Mouse (Mus musculus) hindbrain, embryonic 10.5 days (tissue): ENCODE results near the gene Fibcd1. TPM values are rescaled to one million over a fixed set of nuclear protein-coding genes. Genes with fewer than 3 reads are reported as not detected.

ENCODE experiments used
- DNase-seq: peaks from one replicate; pipeline ENCODE4 v3.0.0-alpha.2; 2017; ENCODE audit warnings: low spot score
- H3K27ac ChIP-seq: fragments of 300-500 bp; sonication (generic); 2 replicates; pipeline ENCODE4 v1.5.1; 2016; ENCODE audit warnings: mild to moderate bottlenecking, moderate library complexity
- H3K27me3 ChIP-seq: fragments of 300-500 bp; sonication (generic); 2 replicates; pipeline ENCODE4 v1.6.1; 2016; ENCODE audit warnings: mild to moderate bottlenecking; ENCODE audit not compliant: poor library complexity, insufficient read depth, severe bottlenecking
- H3K36me3 ChIP-seq: fragments of 300-500 bp; sonication (generic); 2 replicates; pipeline ENCODE4 v1.6.1; 2016; ENCODE audit warnings: mild to moderate bottlenecking, moderate library complexity
- H3K4me1 ChIP-seq: fragments of 300-500 bp; sonication (generic); replicated peaks from 2 replicates; pipeline ENCODE4 v1.6.1; 2016; ENCODE audit warnings: mild to moderate bottlenecking
- H3K4me3 ChIP-seq: fragments of 300-500 bp; sonication (generic); 2 replicates; pipeline ENCODE4 v1.5.1; 2016; ENCODE audit warnings: mild to moderate bottlenecking, moderate library complexity
- H3K9me3 ChIP-seq: fragments of 300-500 bp; sonication (generic); 2 replicates; pipeline ENCODE4 v1.6.1; 2016; ENCODE audit warnings: mild to moderate bottlenecking, moderate library complexity
- WGBS: fragments of 180-500 bp; shearing (Covaris S2); methylation state at CpG from one replicate; pipeline ENCODE4 v1.1.7; 2016; 5-methylcytosine and 5-hydroxymethylcytosine counted together
- polyA plus RNA-seq: library from polyadenylated mRNA; unstranded; fragments of >200 nt; fragmentation: Nextera tagmentation; extraction: Ambion mirVana; gene quantifications from 2 replicates; pipeline ENCODE4 v1.2.1, GENCODE M21; 2016

The Fibcd1 gene
- polyA plus RNA-seq, 1 experiment from 2014 or later: 2.0 TPM

DNA sequence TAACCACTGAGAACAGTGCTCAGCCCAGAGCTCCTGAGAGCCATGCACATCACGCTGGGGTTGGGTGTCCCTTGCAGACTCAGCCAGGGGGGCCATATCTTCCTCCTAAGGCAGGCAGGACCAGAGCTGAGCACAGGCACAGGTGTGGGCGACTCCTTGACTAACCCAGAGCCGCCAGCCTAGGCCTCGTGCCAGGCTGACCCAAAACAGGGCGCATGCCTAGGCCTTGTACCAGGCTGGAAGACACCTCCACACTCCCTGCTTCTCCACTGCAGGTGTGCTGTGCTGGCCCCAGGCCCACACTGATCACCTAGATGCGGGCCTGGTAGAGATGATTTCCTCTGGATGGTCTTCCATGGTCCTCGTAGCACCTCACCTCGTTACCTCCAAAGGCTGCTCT is 43.0 kb downstream of the Fibcd1 start:
- H3K27ac ChIP-seq: no peak overlapping the region
- no peak for DNase-seq
- no peak overlapping the region for H3K4me3 ChIP-seq
- no peaks in the 10 kb centered on the region for H3K27me3 ChIP-seq
- peaks cover 75% of the 10 kb centered on the region for H3K36me3 ChIP-seq
- H3K9me3 ChIP-seq: no peaks in the 10 kb centered on the region
- peaks cover 35% of the 10 kb centered on the region for H3K4me1 ChIP-seq
- WGBS: 94% methylated on average over 8 of the region's 8 CpGs

- no peak for DNase-seq
- Histone ChIP-seq H3K27ac (0 out of 2 replicates have a peak overlapping the region, but pooled peaks have one; percentile 25), H3K27me3 (no peaks in the 10 kb centered on the region), H3K9me3 (no peaks in the 10 kb centered on the region), H3K36me3 (peaks cover 89% of the 10 kb centered on the region), H3K4me3 (no peak overlapping the region), H3K4me1 (peaks cover 21% of the 10 kb centered on the region)
- 96% methylated on average over 9 of the region's 9 CpGs for WGBS
Measured at GRCm38 (mm10) chr2:31801416-31801815, 44.4 kb downstream of the Fibcd1 start.

DNA sequence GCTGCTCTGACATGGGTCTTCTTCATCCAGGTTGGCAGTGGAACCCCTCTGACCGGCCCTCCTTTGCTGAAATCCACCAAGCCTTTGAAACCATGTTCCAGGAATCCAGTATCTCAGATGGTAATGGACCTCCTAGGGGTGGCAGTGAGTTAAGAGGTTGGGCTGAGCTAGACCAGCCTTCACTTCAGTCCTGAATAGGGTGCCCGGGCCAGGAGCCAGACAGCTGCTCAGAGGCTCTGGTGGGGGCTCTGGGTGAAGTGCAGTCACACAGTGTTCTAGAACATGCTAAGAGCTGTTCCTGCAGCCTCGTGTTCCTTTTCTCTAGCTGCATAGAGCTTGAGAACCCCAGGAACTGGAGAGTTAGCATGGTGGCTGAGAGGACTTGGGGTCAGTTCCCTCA is 48.9 kb downstream of the Fibcd1 start:
- DNase-seq: no peak
- no peaks in the 10 kb centered on the region for H3K27me3 ChIP-seq
- H3K36me3 ChIP-seq: peaks cover 100% of the 10 kb centered on the region
- H3K27ac ChIP-seq: no peak overlapping the region
- no peak overlapping the region for H3K4me3 ChIP-seq
- H3K4me1 ChIP-seq: no peaks in the 10 kb centered on the region
- 87% methylated on average over 3 of the region's 3 CpGs for WGBS
- H3K9me3 ChIP-seq: no peaks in the 10 kb centered on the region

DNA sequence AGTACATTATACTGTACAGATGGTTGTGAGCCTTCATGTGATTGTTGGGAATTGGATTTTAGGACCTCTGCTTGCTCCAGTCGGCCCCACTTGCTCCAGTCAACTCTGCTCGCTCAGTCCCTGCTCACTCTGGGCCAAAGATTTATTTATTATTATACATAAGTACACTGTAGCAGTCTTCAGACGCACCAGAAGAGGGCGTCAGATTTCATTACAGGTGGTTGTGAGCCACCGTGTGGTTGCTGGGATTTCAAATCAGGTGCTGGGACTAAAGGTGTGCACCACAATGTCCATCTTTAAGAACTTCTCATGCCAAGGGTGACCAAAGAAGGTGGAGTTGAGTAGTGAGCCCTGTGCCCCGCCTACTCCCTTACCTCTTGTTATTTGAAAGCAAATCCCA is 53.2 kb downstream of the Fibcd1 start:
- no peaks in the 10 kb centered on the region for H3K4me1 ChIP-seq
- no peak overlapping the region for H3K27ac ChIP-seq
- H3K4me3 ChIP-seq: no peak overlapping the region
- no peaks in the 10 kb centered on the region for H3K27me3 ChIP-seq
- H3K9me3 ChIP-seq: no peaks in the 10 kb centered on the region
- no peak for DNase-seq
- H3K36me3 ChIP-seq: peaks cover 100% of the 10 kb centered on the region
- WGBS: 82% methylated on average over 6 of the region's 6 CpGs

GRCm38 (mm10) chr2:31791260-31791659 is 54.5 kb downstream of the Fibcd1 start:
- Histone ChIP-seq H3K27me3 (no peaks in the 10 kb centered on the region), H3K36me3 (peaks cover 100% of the 10 kb centered on the region), H3K9me3 (no peaks in the 10 kb centered on the region), H3K27ac (no peak overlapping the region), H3K4me1 (0 out of 2 replicates have a peak, but pooled peaks cover 3% of the 10 kb centered on the region), H3K4me3 (no peak overlapping the region)
- WGBS: 88% methylated on average over 8 of the region's 8 CpGs
- DNase-seq: no peak

DNA sequence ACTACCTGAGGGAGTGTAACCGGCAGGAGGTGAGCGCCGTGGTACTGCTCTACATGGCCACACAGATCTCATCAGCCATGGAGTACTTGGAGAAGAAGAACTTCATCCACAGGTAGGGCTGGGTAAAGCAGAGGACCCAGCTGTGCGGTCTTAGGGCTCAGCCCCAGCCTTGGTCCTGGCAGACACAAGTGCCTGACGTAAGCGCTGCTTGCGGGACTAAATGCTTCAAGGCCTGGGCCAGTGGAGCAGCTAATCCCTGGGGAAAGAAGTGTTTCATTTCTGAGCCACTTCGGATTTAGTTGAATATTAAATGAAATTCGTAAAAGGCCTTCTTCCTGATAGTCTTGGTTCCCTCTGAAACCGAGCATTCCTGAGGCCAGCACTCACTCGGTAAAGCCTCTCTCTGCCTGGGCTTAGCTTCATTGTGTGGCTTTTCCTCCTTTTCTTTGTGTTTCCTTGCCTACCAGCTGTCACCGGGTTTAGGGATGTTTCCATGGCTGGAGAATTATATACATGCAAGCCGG is 55.0 kb downstream of the Fibcd1 start:
- DNase-seq: no peak
- Histone ChIP-seq H3K27me3 (no peaks in the 10 kb centered on the region), H3K36me3 (peaks cover 100% of the 10 kb centered on the region), H3K27ac (no peak overlapping the region), H3K9me3 (no peaks in the 10 kb centered on the region), H3K4me1 (0 out of 2 replicates have a peak, but pooled peaks cover 3% of the 10 kb centered on the region), H3K4me3 (no peak overlapping the region)
- WGBS: 89% methylated on average over 13 of the region's 13 CpGs

- Histone ChIP-seq H3K27me3 (no peaks in the 10 kb centered on the region), H3K4me1 (0 out of 2 replicates have a peak, but pooled peaks cover 3% of the 10 kb centered on the region), H3K27ac (no peak overlapping the region), H3K4me3 (no peak overlapping the region), H3K36me3 (peaks cover 100% of the 10 kb centered on the region), H3K9me3 (no peaks in the 10 kb centered on the region)
- WGBS: 95% methylated on average over 2 of the region's 2 CpGs
- no peak for DNase-seq
Measured at GRCm38 (mm10) chr2:31789215-31789614, 56.6 kb downstream of the Fibcd1 start.

- Histone ChIP-seq H3K4me1 (0 out of 2 replicates have a peak, but pooled peaks cover 3% of the 10 kb centered on the region), H3K27ac (no peak overlapping the region), H3K36me3 (peaks cover 100% of the 10 kb centered on the region), H3K4me3 (no peak overlapping the region), H3K27me3 (no peaks in the 10 kb centered on the region), H3K9me3 (no peaks in the 10 kb centered on the region)
- no peak for DNase-seq
- 87% methylated on average over 3 of the region's 3 CpGs for WGBS
Measured at GRCm38 (mm10) chr2:31788227-31788626, 57.6 kb downstream of the Fibcd1 start.

GRCm38 (mm10) chr2:31787029-31787428 is 58.8 kb downstream of the Fibcd1 start:
- Histone ChIP-seq H3K9me3 (no peaks in the 10 kb centered on the region), H3K4me1 (peaks cover 3% of the 10 kb centered on the region; the same call in 1 of the 2 replicates), H3K36me3 (peaks cover 100% of the 10 kb centered on the region), H3K27ac (no peak overlapping the region), H3K27me3 (no peaks in the 10 kb centered on the region), H3K4me3 (no peak overlapping the region)
- WGBS: 26% methylated on average over 7 of the region's 7 CpGs
- DNase-seq: peak; percentile 78

DNA sequence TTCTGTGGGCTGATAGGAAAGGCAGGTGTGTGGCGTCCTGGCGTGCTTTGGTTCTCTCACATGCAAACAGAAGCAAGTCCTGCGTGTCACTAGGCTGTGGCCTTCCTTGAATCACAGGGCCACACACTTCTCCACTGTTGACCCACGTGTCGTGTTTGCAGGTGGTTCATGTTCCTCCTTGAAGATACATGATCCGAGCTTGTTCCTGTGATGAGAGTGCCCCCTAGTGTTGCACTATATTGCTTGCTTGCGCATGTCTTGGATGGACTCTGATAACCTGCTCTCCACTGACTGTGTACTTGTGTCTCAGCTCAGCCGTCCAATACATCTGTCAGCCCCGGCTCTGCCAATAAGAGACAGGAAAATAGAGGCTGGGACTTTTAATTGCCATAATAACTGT is 60.7 kb downstream of the Fibcd1 start:
- Histone ChIP-seq H3K27ac (no peak overlapping the region), H3K4me1 (peaks cover 3% of the 10 kb centered on the region; the same call in 1 of the 2 replicates), H3K36me3 (peaks cover 100% of the 10 kb centered on the region), H3K9me3 (no peaks in the 10 kb centered on the region), H3K4me3 (no peak overlapping the region), H3K27me3 (no peaks in the 10 kb centered on the region)
- 56% methylated on average over 9 of the region's 9 CpGs for WGBS
- peak; percentile 74 for DNase-seq

DNA sequence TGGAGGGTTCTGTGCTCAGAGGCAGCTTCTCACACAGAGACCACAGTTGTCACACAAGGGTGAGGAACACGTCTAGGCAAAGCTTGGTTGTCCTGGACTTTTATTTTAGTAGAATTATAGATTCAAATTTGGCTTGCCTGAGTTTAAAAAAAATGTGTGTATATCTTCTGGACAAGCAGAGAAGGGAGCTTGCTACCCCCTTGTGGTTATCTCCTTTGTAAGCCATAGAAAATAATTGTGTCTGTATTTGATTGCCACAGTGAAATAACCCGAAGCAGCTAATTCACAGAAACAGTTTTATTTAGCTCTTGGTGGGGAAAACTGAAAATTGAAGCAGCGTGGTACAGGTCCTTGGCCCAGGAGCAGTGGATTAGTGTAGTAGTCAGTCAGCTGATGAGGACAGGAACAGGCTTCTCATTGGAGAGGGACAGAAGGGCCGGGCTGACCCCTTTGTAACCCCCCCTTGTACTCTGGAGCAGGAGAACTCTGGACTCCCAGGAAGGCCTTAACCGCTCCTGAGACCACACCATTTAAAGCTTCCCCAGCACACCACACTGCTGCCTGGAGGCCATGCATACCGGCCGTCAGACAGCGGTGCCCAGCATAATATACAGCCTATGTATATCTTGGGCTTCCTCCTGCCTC is 62.7 kb downstream of the Fibcd1 start:
- Histone ChIP-seq H3K4me3 (no peak overlapping the region), H3K27ac (no peak overlapping the region), H3K27me3 (no peaks in the 10 kb centered on the region), H3K36me3 (peaks cover 100% of the 10 kb centered on the region), H3K4me1 (peaks cover 3% of the 10 kb centered on the region; the same call in 1 of the 2 replicates), H3K9me3 (no peaks in the 10 kb centered on the region)
- no peak for DNase-seq
- 75% methylated on average over 8 of the region's 8 CpGs for WGBS

GRCm38 (mm10) chr2:31779258-31779657 is 66.5 kb downstream of the Fibcd1 start:
- H3K27ac ChIP-seq: no peak overlapping the region
- H3K4me1 ChIP-seq: no peaks in the 10 kb centered on the region; the same call in 1 of the 2 replicates
- WGBS: 86% methylated on average over 2 of the region's 2 CpGs
- no peaks in the 10 kb centered on the region for H3K27me3 ChIP-seq
- H3K9me3 ChIP-seq: 0 out of 2 replicates have a peak, but pooled peaks cover under 1% of the 10 kb centered on the region
- no peak for DNase-seq
- no peak overlapping the region for H3K4me3 ChIP-seq
- H3K36me3 ChIP-seq: peaks cover 99% of the 10 kb centered on the region

GRCm38 (mm10) chr2:31776479-31776878 is 69.3 kb downstream of the Fibcd1 start:
- Histone ChIP-seq H3K9me3 (0 out of 2 replicates have a peak, but pooled peaks cover 2% of the 10 kb centered on the region), H3K27ac (no peak overlapping the region), H3K36me3 (peaks cover 90% of the 10 kb centered on the region), H3K4me1 (peaks cover under 1% of the 10 kb centered on the region; the same call in 1 of the 2 replicates), H3K4me3 (no peak overlapping the region), H3K27me3 (no peaks in the 10 kb centered on the region)
- no peak for DNase-seq
- 97% methylated on average over 3 of the region's 3 CpGs for WGBS
